Mouse (Mus musculus) midbrain, embryonic 11.5 days (tissue): ENCODE results near the gene Nt5c3b. TPM values are rescaled to one million over a fixed set of nuclear protein-coding genes. Genes with fewer than 3 reads are reported as not detected.

Source experiments
- ATAC-seq: fragments of 200-750 bp; cut with Nextera tagmentation; 2 replicates; pipeline ENCODE4 v1.8.0; 2017; ENCODE audit warnings: moderate TSS enrichment, moderate library complexity; ENCODE audit not compliant: low FRiP score
- DNase-seq: peaks from one replicate; pipeline ENCODE4 v3.0.0; 2015; ENCODE audit warnings: low spot score; ENCODE audit errors: missing footprints
- H3K27ac ChIP-seq: fragments of 300-500 bp; sonication (generic); 2 replicates; pipeline ENCODE4 v1.5.1; 2014; ENCODE audit warnings: low read depth, low read length
- H3K27me3 ChIP-seq: fragments of 300-500 bp; sonication (generic); 2 replicates; pipeline ENCODE4 v1.6.1; 2014; ENCODE audit warnings: mild to moderate bottlenecking, low read length, moderate library complexity, mixed read lengths; ENCODE audit not compliant: control insufficient read depth, insufficient read depth
- H3K36me3 ChIP-seq: fragments of 300-500 bp; sonication (generic); 2 replicates; pipeline ENCODE4 v1.6.1; 2014; ENCODE audit warnings: mild to moderate bottlenecking, low read length, moderate library complexity, mixed read lengths; ENCODE audit not compliant: control insufficient read depth, insufficient read depth
- H3K4me1 ChIP-seq: fragments of 300-500 bp; sonication (generic); 2 replicates; pipeline ENCODE4 v1.6.1; 2014; ENCODE audit warnings: low read length; ENCODE audit not compliant: control insufficient read depth, insufficient read depth
- H3K4me2 ChIP-seq: fragments of 300-500 bp; sonication (generic); 2 replicates; pipeline ENCODE4 v1.6.1; 2014; ENCODE audit warnings: mild to moderate bottlenecking, moderate library complexity
- H3K4me3 ChIP-seq: fragments of 300-500 bp; sonication (generic); 2 replicates; pipeline ENCODE4 v1.5.1; 2014; ENCODE audit warnings: low read depth, low read length
- H3K9ac ChIP-seq: fragments of 300-500 bp; sonication (generic); 2 replicates; pipeline ENCODE4 v1.6.1; 2014; ENCODE audit warnings: low read length
- H3K9me3 ChIP-seq: fragments of 300-500 bp; sonication (generic); 2 replicates; pipeline ENCODE4 v1.6.1; 2016; ENCODE audit warnings: low read length; ENCODE audit not compliant: control insufficient read depth
- WGBS: fragments of 180-500 bp; shearing (Covaris S2); extraction: QIAGEN DNeasy Blood & Tissue Kit; methylation state at CpG from one replicate; pipeline ENCODE4 v1.1.7; 2014; 5-methylcytosine and 5-hydroxymethylcytosine counted together
- polyA plus RNA-seq: library from polyadenylated mRNA; unstranded; fragments of >200 nt; fragmentation: Nextera tagmentation; extraction: Ambion mirVana; gene quantifications from 2 replicates; pipeline ENCODE4 v1.2.1, GENCODE M21; 2014

The Nt5c3b gene
- polyA plus RNA-seq, 1 experiment from 2014 or later: 88.9 TPM

DNA sequence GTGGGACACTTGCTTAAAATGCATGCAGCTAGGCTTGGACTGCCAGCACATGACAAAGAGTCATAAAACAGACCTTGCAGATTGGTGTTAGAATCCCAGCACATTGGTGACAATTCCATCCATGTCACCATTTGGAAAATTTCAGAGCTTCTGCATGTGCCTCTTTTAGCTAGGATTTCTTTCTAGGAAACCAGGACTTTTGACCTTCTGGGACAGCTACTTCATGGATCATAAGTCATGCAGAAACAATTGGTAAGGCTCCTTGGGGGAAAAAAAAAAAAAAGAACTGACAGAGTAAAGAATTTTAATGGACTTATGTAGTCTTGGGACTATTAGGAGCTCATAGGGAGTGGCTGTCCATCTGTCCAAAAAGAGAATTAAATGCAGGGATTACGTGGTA is 3.7 kb downstream of the Nt5c3b start:
- peak; percentile 67 for DNase-seq
- 62% methylated on average over 1 of the region's 1 CpGs for WGBS
- H3K36me3 ChIP-seq: 0 out of 2 replicates have a peak, but pooled peaks cover 2% of the 10 kb centered on the region

DNA sequence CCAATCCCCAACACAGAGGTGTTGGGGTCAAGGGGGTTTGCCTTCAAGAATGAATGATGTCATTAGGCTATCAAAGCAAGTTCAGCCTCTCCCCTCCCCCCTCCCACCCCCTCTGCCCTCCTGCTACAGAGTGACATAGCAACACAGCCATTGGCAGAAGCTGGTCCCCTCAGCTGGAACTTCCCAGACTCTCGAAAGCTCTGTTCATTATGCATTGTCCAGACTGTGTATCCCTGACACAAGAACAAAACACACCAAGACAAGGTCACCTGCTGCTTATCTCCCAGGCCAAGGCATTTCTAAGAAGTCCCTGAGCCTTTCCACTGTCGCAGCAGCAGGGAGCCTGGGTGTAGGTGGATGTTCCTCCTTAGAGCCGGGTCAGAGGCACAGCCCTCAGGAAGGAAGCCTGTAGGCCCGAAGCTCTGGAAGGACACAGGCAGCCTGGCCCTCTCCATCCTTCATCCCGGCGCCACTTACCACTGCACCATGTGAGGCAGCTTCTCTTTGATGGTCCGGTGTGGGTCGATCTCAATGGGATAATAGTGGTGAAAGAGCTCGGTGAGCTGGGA is 5.8 kb downstream of the Nt5c3b start:
- peak; percentile 66 for DNase-seq
- Histone ChIP-seq H3K4me1 (peaks cover 3% of the 10 kb centered on the region; the same call in 1 of the 2 replicates), H3K36me3 (0 out of 2 replicates have a peak, but pooled peaks cover 2% of the 10 kb centered on the region), H3K4me3 (no peak overlapping the region), H3K27me3 (no peaks in the 10 kb centered on the region), H3K9ac (no peak overlapping the region), H3K4me2 (no peak overlapping the region), H3K9me3 (no peaks in the 10 kb centered on the region), H3K27ac (no peak overlapping the region)
- ATAC-seq: no peak
- 40% methylated on average over 9 of the region's 9 CpGs for WGBS

More for the DNA sequence above, 3.7 kb downstream of the Nt5c3b start:
- H3K27me3 ChIP-seq: no peaks in the 10 kb centered on the region
- no peak overlapping the region for H3K27ac ChIP-seq
- H3K4me2 ChIP-seq: no peak overlapping the region
- peaks cover 7% of the 10 kb centered on the region for H3K4me1 ChIP-seq
- H3K4me3 ChIP-seq: no peak overlapping the region
- ATAC-seq: no peak
- H3K9me3 ChIP-seq: no peaks in the 10 kb centered on the region
- no peak overlapping the region for H3K9ac ChIP-seq

DNA sequence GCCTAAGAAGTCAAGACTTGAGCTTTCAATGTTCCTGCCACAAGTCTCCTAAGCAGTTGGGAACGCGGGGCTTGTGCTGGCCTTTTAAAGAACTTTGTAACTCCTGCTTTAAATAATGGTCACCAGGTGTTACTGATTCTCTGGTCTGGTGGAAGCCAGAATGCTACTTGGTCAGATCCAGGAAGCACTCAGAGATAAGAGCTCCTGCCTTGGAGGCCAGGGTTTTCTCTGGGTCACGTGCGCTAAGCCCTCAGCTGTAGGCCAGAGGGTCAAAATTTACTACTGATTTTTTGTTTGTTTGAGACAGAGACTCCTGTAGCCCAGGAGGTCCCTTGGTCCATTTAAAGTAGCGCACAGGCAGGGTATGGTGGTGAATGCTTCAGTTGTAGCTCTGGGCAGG is 9.6 kb downstream of the Nt5c3b start:
- Histone ChIP-seq H3K4me1 (no peaks in the 10 kb centered on the region), H3K9ac (no peak overlapping the region), H3K9me3 (no peaks in the 10 kb centered on the region), H3K4me3 (no peak overlapping the region), H3K27me3 (no peaks in the 10 kb centered on the region), H3K27ac (no peak overlapping the region), H3K36me3 (no peaks in the 10 kb centered on the region), H3K4me2 (no peak overlapping the region)
- DNase-seq (no peak), ATAC-seq (no peak)
- 97% methylated on average over 5 of the region's 5 CpGs for WGBS

DNA sequence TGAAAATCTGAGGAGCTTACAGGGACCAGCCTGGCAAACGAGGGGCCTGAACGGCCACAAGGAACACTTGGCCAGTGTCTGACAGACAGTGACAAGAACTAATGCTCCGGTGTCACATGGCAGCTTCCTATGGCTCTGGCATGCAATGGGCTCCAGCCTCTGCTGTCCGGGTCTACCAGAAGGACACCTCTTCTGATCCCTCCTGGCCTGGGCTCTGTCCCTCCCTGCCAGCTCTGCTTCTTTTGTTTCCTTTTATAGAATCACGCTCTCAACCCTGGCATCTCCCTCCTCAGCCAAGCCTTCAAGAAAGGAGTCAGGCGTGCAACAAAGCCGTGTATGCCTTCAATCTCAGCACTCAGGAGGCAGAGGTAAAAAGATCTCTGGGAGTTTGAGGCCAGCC is 11.6 kb downstream of the Nt5c3b start:
- Histone ChIP-seq H3K9ac (no peak overlapping the region), H3K4me2 (no peak overlapping the region), H3K27ac (no peak overlapping the region), H3K4me3 (no peak overlapping the region), H3K4me1 (no peaks in the 10 kb centered on the region), H3K27me3 (no peaks in the 10 kb centered on the region), H3K9me3 (no peaks in the 10 kb centered on the region), H3K36me3 (no peaks in the 10 kb centered on the region)
- no peak for ATAC-seq
- DNase-seq: peak; percentile 53
- 96% methylated on average over 7 of the region's 7 CpGs for whole genome bisulfite sequencing

DNA sequence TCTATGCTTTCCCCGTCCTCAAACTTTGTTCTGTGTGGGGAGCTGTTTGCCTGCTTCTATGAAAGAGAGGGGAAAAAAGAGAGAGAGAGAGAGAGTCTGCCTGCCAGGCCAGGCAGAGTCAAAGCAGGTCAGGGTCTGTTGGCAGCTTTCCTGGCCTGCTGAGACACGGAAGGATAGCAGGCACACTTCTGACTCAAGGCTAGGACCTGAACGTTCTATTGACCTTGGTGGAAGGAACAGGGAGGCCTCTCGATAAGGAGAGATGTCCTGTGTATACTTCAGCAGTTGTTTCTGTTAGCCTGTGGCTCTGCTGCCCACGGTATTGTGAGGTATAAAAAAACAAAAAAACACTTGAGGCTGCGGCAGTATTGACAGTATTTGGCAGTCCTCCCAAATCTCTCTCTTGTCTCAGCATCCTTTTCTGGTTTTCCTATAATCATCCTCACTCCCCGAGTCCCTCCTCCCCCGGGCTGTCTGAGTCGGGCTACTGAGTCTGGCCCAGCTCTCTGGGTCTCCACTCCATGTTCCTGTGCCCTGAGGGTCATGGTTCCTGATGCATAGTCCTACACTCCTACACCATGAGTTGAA is 12.9 kb downstream of the Nt5c3b start:
- WGBS: 88% methylated on average over 9 of the region's 9 CpGs
- Histone ChIP-seq H3K9ac (no peak overlapping the region), H3K4me2 (no peak overlapping the region), H3K27ac (no peak overlapping the region), H3K4me1 (no peaks in the 10 kb centered on the region), H3K36me3 (no peaks in the 10 kb centered on the region), H3K4me3 (no peak overlapping the region), H3K27me3 (no peaks in the 10 kb centered on the region), H3K9me3 (no peaks in the 10 kb centered on the region)
- DNase-seq: no peak
- ATAC-seq: no peak

DNA sequence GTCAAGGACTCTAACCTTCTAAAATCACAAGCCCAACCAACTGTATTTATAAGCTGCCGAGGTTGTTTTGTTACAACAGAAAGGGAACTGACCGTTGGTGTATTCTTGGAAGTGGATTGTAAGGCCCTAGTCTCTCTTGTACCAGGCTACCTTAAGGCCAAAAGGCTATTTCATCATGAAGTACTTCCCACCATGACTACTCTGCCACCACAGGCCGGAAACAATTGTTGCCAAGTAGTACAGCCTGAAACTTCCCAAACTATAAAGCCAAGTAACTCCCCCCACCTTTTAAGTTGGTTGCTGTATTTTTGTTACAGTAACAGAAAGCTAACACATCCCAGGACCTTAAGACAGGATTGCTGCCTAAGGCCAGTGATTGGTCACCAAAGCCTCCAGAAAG is 14.8 kb downstream of the Nt5c3b start:
- 86% methylated on average over 3 of the region's 3 CpGs for WGBS
- Histone ChIP-seq H3K4me1 (no peaks in the 10 kb centered on the region), H3K27ac (no peak overlapping the region), H3K9me3 (no peaks in the 10 kb centered on the region), H3K27me3 (no peaks in the 10 kb centered on the region), H3K4me2 (no peak overlapping the region), H3K9ac (no peak overlapping the region), H3K4me3 (no peak overlapping the region), H3K36me3 (no peaks in the 10 kb centered on the region)
- DNase-seq: no peak
- no peak for ATAC-seq

DNA sequence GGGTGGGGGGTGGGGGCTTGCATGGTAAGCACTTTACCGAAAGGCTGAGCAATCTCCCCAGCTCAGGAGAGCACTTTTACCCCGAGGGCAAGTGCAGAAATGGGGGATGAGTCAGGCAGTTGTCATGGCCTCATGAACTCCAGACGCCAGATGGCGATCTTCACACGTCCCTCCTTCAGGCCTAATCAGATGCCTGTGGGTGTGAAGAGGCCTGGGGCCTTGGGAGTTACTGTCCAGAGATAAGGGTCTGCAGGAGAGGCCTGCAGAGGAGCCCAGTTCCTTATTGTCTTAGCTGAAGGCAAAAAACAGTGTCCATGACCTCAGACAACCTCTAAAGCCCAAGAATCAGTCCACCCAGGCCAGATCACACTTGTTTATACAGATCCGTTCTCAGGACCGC is 15.8 kb downstream of the Nt5c3b start:
- H3K4me3 ChIP-seq: no peak overlapping the region
- no peaks in the 10 kb centered on the region for H3K4me1 ChIP-seq
- WGBS: 36% methylated on average over 7 of the region's 7 CpGs
- no peaks in the 10 kb centered on the region for H3K9me3 ChIP-seq
- H3K9ac ChIP-seq: no peak overlapping the region
- H3K27ac ChIP-seq: no peak overlapping the region
- DNase-seq (peak; percentile 89), ATAC-seq (no peak)
- no peaks in the 10 kb centered on the region for H3K27me3 ChIP-seq
- no peak overlapping the region for H3K4me2 ChIP-seq
- no peaks in the 10 kb centered on the region for H3K36me3 ChIP-seq

DNA sequence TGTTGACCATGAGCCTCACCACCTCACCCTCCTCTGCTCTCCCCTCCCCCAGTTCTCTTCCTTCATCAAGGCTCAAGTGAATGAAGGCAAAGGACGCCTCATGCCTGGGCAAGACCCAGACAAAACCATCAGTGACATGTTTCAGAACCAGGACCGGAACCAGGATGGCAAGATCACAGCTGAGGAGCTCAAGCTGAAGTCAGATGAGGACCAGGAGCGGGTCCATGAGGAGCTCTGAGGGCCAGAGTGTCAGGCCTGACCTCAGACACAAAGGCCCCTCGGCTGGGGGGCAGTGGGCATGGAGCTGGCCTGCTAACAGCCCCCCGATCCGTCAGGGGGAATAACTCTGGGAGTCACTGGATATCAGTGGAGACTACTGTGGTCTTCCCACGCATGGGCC is 17.8 kb downstream of the Nt5c3b start:
- Histone ChIP-seq H3K4me1 (no peaks in the 10 kb centered on the region), H3K27me3 (no peaks in the 10 kb centered on the region), H3K27ac (no peak overlapping the region), H3K36me3 (no peaks in the 10 kb centered on the region), H3K9me3 (no peaks in the 10 kb centered on the region), H3K4me3 (no peak overlapping the region), H3K4me2 (no peak overlapping the region), H3K9ac (no peak overlapping the region)
- ATAC-seq (no peak), DNase-seq (no peak)
- 91% methylated on average over 7 of the region's 7 CpGs for WGBS

DNA sequence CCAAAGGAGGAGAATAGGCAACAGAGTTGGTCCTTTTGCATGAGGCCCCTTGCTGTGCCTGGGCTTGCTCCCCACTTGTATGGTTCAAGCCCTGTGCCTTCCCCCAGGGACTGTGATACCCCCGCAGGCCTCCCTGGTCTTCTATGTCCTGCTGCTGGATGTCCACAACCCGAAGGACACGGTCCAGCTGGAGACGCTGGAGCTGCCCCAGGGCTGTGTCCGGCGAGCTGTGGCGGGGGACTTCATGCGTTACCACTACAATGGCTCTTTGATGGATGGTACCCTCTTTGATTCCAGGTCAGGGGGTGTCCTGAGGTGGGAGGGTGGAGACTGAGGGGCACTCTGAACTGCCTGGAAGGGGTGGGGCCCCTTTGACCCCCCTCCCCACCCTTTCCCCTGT is 20.1 kb downstream of the Nt5c3b start:
- no peak overlapping the region for H3K4me3 ChIP-seq
- H3K9ac ChIP-seq: no peak overlapping the region
- H3K4me1 ChIP-seq: no peaks in the 10 kb centered on the region
- no peaks in the 10 kb centered on the region; the same call in 1 of the 2 replicates for H3K27me3 ChIP-seq
- ATAC-seq (no peak), DNase-seq (no peak)
- no peak overlapping the region for H3K4me2 ChIP-seq
- no peak overlapping the region for H3K27ac ChIP-seq
- H3K36me3 ChIP-seq: no peaks in the 10 kb centered on the region
- no peaks in the 10 kb centered on the region for H3K9me3 ChIP-seq
- 47% methylated on average over 8 of the region's 8 CpGs for WGBS
